Comparison of ENCODE assay signal across 8 mouse cellular contexts in the genomic region with DNA sequence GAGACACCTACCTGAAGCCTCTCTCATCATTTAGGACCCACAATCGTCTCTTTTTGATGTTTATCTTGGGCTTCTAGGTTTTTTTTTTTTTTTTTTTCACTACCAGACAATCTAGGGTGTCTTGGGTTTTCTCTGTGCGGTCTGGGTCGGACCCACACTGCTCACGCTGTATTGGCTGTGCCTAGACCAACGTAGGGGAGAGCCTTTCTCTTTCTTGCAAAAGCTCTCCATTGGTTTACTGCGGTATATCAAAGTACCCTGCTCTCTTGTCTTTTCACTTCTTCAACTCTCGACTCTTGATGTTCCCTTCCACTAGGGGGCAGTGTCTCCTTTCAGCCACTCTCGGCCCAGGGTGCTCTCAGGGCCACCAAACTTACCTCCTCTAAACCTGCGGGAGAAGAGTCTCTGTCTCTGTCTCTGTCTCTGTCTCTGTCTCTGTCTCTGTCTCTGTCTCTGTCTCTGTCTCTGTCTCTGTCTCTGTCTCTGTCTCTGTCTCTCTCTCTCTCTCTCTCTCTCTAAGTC. TPM values are rescaled to one million over a fixed set of nuclear protein-coding genes. Genes with fewer than 3 reads are reported as not detected.
DNase-seq lines count a peak whose midpoint lies in the region; ATAC-seq and TF ChIP-seq lines count a peak whose summit lies in the region.

No protein-coding gene starts in this region.

- H3K9ac ChIP-seq in limb, embryonic 11.5 days (ENCODE audit: low read length) = no peak overlapping the region
- no peak overlapping the region for H3K9ac ChIP-seq in neural tube, embryonic 13.5 days

- 21% methylated on average over 9 of the region's 9 CpGs for WGBS in kidney, adult 2 months
- 22% methylated on average over 9 of the region's 9 CpGs for WGBS in limb, embryonic 11.5 days
- WGBS in neural tube, embryonic 13.5 days = 20% methylated on average over 9 of the region's 9 CpGs
- WGBS in thymus, adult 2 months = 12% methylated on average over 9 of the region's 9 CpGs

- TF ChIP-seq POLR2A in kidney, adult 2 months (IDR thresholded peaks at IDR 0.05; ENCODE audit: low read depth, low read length) = no peak
- TF ChIP-seq POLR2A in thymus, adult 2 months (IDR thresholded peaks at IDR 0.05; ENCODE audit: control insufficient read depth, extremely low read depth, insufficient read depth, low read length, poor library complexity) = no peak

- ATAC-seq in G1E (ENCODE audit: extremely low read depth, insufficient number of reproducible peaks, low FRiP score, poor library complexity, severe bottlenecking) = peak; percentile 70
- ATAC-seq in limb, embryonic 11.5 days (ENCODE audit: insufficient number of reproducible peaks, low FRiP score, low TSS enrichment, low read depth) = no peak
- peak; percentile 41; the same call in 1 of the 2 replicates for ATAC-seq in neural tube, embryonic 13.5 days (ENCODE audit: low read depth)

- no peaks in the 10 kb centered on the region for H3K9me3 ChIP-seq in G1E (replicated peaks)
- no peaks in the 10 kb centered on the region for H3K9me3 ChIP-seq in limb, embryonic 11.5 days (ENCODE audit: control insufficient read depth, low read length)
- H3K9me3 ChIP-seq in neural tube, embryonic 13.5 days = no peaks in the 10 kb centered on the region

- peak; percentile 84 for DNase-seq in 3T3-L1 (ENCODE audit: low read depth, low spot score)
- DNase-seq in G1E (ENCODE audit: low spot score) = peak; percentile 30
- peak; percentile 64 for DNase-seq in cerebellum, adult 11 months
- DNase-seq in forelimb bud, embryonic 11.5 days (ENCODE audit: low read depth, low spot score) = peak; percentile 68
- peak; percentile 77 for DNase-seq in kidney, adult 2 months
- peak; percentile 76 for DNase-seq in limb, embryonic 11.5 days (ENCODE audit: low spot score)
- DNase-seq in thymus, adult 2 months = peak; percentile 82

- H3K36me3 ChIP-seq in G1E (replicated peaks) = no peaks in the 10 kb centered on the region
- no peaks in the 10 kb centered on the region for H3K36me3 ChIP-seq in kidney, adult 2 months (ENCODE audit: control insufficient read depth, insufficient read depth, low read length)
- H3K36me3 ChIP-seq in limb, embryonic 11.5 days (ENCODE audit: control insufficient read depth, insufficient read depth, low read length) = no peaks in the 10 kb centered on the region
- no peaks in the 10 kb centered on the region for H3K36me3 ChIP-seq in neural tube, embryonic 13.5 days
- no peaks in the 10 kb centered on the region for H3K36me3 ChIP-seq in thymus, adult 2 months (ENCODE audit: control insufficient read depth, insufficient read depth, low read length)

- peaks cover 2% of the 10 kb centered on the region for H3K27me3 ChIP-seq in G1E (ENCODE audit: insufficient read depth, low read length)
- no peaks in the 10 kb centered on the region for H3K27me3 ChIP-seq in kidney, adult 2 months (replicated peaks; ENCODE audit: control insufficient read depth, insufficient read depth, low read length)
- H3K27me3 ChIP-seq in limb, embryonic 11.5 days (ENCODE audit: control insufficient read depth, insufficient read depth, low read length) = no peaks in the 10 kb centered on the region
- H3K27me3 ChIP-seq in neural tube, embryonic 13.5 days = peaks cover 3% of the 10 kb centered on the region; the same call in 1 of the 2 replicates
- no peaks in the 10 kb centered on the region for H3K27me3 ChIP-seq in thymus, adult 2 months (ENCODE audit: control insufficient read depth, insufficient read depth, low read length)

- no peak overlapping the region for H3K27ac ChIP-seq in kidney, adult 2 months (ENCODE audit: insufficient read depth, low read depth, low read length)
- no peak overlapping the region for H3K27ac ChIP-seq in limb, embryonic 11.5 days (replicated peaks; ENCODE audit: low read depth, low read length)
- H3K27ac ChIP-seq in neural tube, embryonic 13.5 days (replicated peaks) = no peak overlapping the region
- H3K27ac ChIP-seq in thymus, adult 2 months (ENCODE audit: control insufficient read depth, insufficient read depth, low read length) = no peak overlapping the region

- peak; percentile 55 for TF ChIP-seq CTCF in G1E (IDR thresholded peaks at IDR 0.05; ENCODE audit: low read depth, low read length)
- peak; percentile 87 for TF ChIP-seq CTCF in kidney, adult 2 months (conservative IDR thresholded peaks at IDR 0.05; ENCODE audit: insufficient read depth, insufficient read length, low read depth, low read length)
- TF ChIP-seq CTCF in thymus, adult 2 months (IDR thresholded peaks at IDR 0.05; ENCODE audit: borderline replicate concordance, control insufficient read depth, extremely low read depth, insufficient read depth, low read length, poor library complexity) = no peak; the same call in 1 of the 2 replicates

- H3K4me1 ChIP-seq in G1E (ENCODE audit: insufficient read depth, low read depth, low read length) = no peaks in the 10 kb centered on the region
- H3K4me1 ChIP-seq in kidney, adult 2 months (ENCODE audit: control insufficient read depth, insufficient read depth, low read length) = no peaks in the 10 kb centered on the region
- no peaks in the 10 kb centered on the region for H3K4me1 ChIP-seq in limb, embryonic 11.5 days (ENCODE audit: control insufficient read depth, insufficient read depth, low read length)
- peaks cover 11% of the 10 kb centered on the region for H3K4me1 ChIP-seq in neural tube, embryonic 13.5 days (replicated peaks)
- H3K4me1 ChIP-seq in thymus, adult 2 months (replicated peaks; ENCODE audit: control insufficient read depth, insufficient read depth, low read length) = no peaks in the 10 kb centered on the region

- H3K4me3 ChIP-seq in G1E (ENCODE audit: low read depth, low read length) = no peak overlapping the region
- no peak overlapping the region for H3K4me3 ChIP-seq in kidney, adult 2 months (ENCODE audit: insufficient read depth, low read depth, low read length)
- no peak overlapping the region for H3K4me3 ChIP-seq in limb, embryonic 11.5 days (ENCODE audit: low read depth, low read length)
- no peak overlapping the region for H3K4me3 ChIP-seq in neural tube, embryonic 13.5 days
- no peak overlapping the region for H3K4me3 ChIP-seq in thymus, adult 2 months (ENCODE audit: control insufficient read depth, insufficient read depth, low read length)

- H3K4me2 ChIP-seq in limb, embryonic 11.5 days (ENCODE audit: low read depth, severe bottlenecking) = no peak overlapping the region
- H3K4me2 ChIP-seq in neural tube, embryonic 13.5 days = no peak overlapping the region

RNA-seq across cellular contexts. Expression of a gene that starts 9.3 kb away (rescaled TPM):
- total RNA-seq in G1E (2014; fragmentation: Nextera tagmentation) = 110 and 111 TPM in 2 replicates
- 376 and 391 TPM in 2 replicates for total RNA-seq in G1E (2017)
- 7.2 TPM in 2 replicates for polyA plus RNA-seq in G1E (2012)
- 33.7 and 41.2 TPM in 2 replicates for polyA plus RNA-seq in kidney, adult 2 months (2012; rRNA removed)
- polyA plus RNA-seq in limb, embryonic 11.5 days (2014; fragmentation: Nextera tagmentation; extraction: Ambion mirVana) = 4.3 and 5.1 TPM in 2 replicates
- polyA plus RNA-seq in neural tube, embryonic 13.5 days (2015; fragmentation: Nextera tagmentation; extraction: Ambion mirVana) = 14.9 and 16.9 TPM in 2 replicates
- 3.6 and 4.1 TPM in 2 replicates for polyA plus RNA-seq in thymus, adult 2 months (2012; rRNA removed)

Comparison
In these comparisons a context has a peak if more than half of its experiments do, and no peak if none do; other contexts are left out.
1. DNase-seq: peak in every context shown above with its lines; median percentile 84 in 3T3-L1; 82 in thymus, adult 2 months; 77 in kidney, adult 2 months; 76 in limb, embryonic 11.5 days; 68 in forelimb bud, embryonic 11.5 days; 64 in cerebellum, adult 11 months; 30 in G1E.